Mouse (Mus musculus): ENCODE results near the gene Fam178b.
A peak's percentile ranks its signal among the peaks of the same experiment; 100 is the strongest.
"Not testable (repeated sequence)": the region's sequence is repeated elsewhere in the genome, so short reads cannot be mapped to it uniquely, and the experiment has no call there.

Gene Fam178b

GRCm38 (mm10) chr1:36540132-36540531 is 142.9 kb downstream of the Fam178b start:
- no peak for DNase-seq

GRCm38 (mm10) chr1:36539186-36539585 is 143.8 kb downstream of the Fam178b start, which contains the start of gene Gm42417:
TSS of gene Gm42417 (minus strand) at chr1:36539429.
- peak; percentile 41 for DNase-seq

- DNase-seq: no peak
These were observed 144.3 kb downstream of the Fam178b start for GRCm38 (mm10) chr1:36538727-36539126.

- DNase-seq: not testable (repeated sequence)
These were observed 146.2 kb downstream of the Fam178b start, which contains the start of gene Ankrd23 for GRCm38 (mm10) chr1:36536783-36537182. TSS of gene Ankrd23 (minus strand) at chr1:36536883.

- no peak for DNase-seq
These were observed 146.6 kb downstream of the Fam178b start for GRCm38 (mm10) chr1:36536397-36536728.

- no peak for DNase-seq
These were observed 147.2 kb downstream of the Fam178b start for GRCm38 (mm10) chr1:36535477-36536396.

GRCm38 (mm10) chr1:36534595-36535058 is 148.4 kb downstream of the Fam178b start:
- no peak for DNase-seq

GRCm38 (mm10) chr1:36533546-36533945 is 149.4 kb downstream of the Fam178b start:
- DNase-seq: no peak

- no peak for DNase-seq
These were observed 151.5 kb downstream of the Fam178b start for GRCm38 (mm10) chr1:36531461-36531860.

- no peak for DNase-seq
These were observed 152.0 kb downstream of the Fam178b start for GRCm38 (mm10) chr1:36530962-36531361.

- no peak for DNase-seq
These were observed 152.5 kb downstream of the Fam178b start for GRCm38 (mm10) chr1:36530485-36530884.

GRCm38 (mm10) chr1:36529875-36530274 is 153.1 kb downstream of the Fam178b start:
- no peak for DNase-seq

- no peak for DNase-seq
These were observed 153.7 kb downstream of the Fam178b start for GRCm38 (mm10) chr1:36529274-36529673.

- DNase-seq: peak; percentile 36
These were observed 154.6 kb downstream of the Fam178b start for GRCm38 (mm10) chr1:36528351-36528750.

- DNase-seq: no peak
These were observed 156.1 kb downstream of the Fam178b start for GRCm38 (mm10) chr1:36526903-36527302.

- no peak for DNase-seq
These were observed 157.2 kb downstream of the Fam178b start for GRCm38 (mm10) chr1:36525774-36526173.

GRCm38 (mm10) chr1:36524058-36524457 is 158.9 kb downstream of the Fam178b start:
- DNase-seq: no peak

- DNase-seq: no peak
These were observed 159.5 kb downstream of the Fam178b start for GRCm38 (mm10) chr1:36523332-36524013.

- no peak for DNase-seq
These were observed 160.8 kb downstream of the Fam178b start for GRCm38 (mm10) chr1:36522210-36522609.

GRCm38 (mm10) chr1:36519626-36520025 is 163.4 kb downstream of the Fam178b start:
- no peak for DNase-seq

- no peak for DNase-seq
These were observed 164.7 kb downstream of the Fam178b start for GRCm38 (mm10) chr1:36518259-36518658.

GRCm38 (mm10) chr1:36513718-36514117 is 169.3 kb downstream of the Fam178b start:
- peak; percentile 63 for DNase-seq

GRCm38 (mm10) chr1:36513310-36513709 is 169.7 kb downstream of the Fam178b start:
- no peak for DNase-seq

GRCm38 (mm10) chr1:36512966-36513280 is 170.1 kb downstream of the Fam178b start:
- no peak for DNase-seq
